Mouse (Mus musculus) CD4-positive, CD25-positive, alpha-beta regulatory T cell, adult 2 months (primary cell): ENCODE data around the gene Lrrc55.

ENCODE experiments used
- DNase-seq: peaks from one replicate; pipeline ENCODE4 v3.0.0-alpha.2; 2012; ENCODE audit warnings: low read depth, low spot score

Lrrc55 gene

GRCm38 (mm10) chr2:85172071-85172762 lies 24.8 kb downstream of the Lrrc55 start:
- no peak for DNase-seq

DNA sequence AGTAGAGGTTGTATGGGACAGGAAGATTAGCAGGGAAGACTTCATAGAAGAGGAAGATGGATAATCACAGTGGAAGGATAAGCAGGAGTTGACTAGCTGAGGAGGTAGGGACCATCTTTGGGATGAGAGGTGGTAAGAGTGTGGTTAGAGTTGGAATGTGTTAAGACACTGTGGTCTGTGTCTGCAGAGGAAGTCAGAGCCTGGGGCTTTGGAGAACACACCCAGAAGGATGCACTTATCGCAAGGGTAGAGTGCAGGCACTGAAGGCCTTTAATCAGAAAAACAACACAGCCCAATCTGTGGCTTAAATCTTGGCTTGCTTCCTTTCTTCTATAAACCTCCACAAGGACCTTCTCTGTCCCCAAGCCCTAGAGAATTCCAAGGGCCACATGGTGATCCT lies 28.7 kb downstream of the Lrrc55 start:
- DNase-seq: no peak

DNA sequence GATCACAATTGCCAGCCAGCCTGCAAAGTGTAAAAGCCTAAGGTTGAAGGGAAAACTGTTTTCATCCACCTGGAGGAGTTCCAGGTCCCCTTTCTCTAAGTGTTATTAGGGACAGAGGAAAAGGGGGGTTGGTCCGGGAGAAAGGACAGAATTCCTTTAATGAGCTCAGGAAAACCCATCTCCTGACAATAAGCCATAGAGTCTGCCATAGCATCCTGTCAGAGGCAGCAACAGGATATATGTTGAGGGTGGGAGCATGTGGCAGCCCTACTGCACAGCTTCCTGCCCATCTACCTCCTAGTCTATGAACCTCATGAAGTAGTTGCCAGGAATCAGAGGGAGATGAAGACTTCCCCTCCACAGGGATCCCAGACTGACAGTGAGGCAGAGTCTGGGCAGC lies 29.4 kb downstream of the Lrrc55 start:
- DNase-seq: no peak

DNA sequence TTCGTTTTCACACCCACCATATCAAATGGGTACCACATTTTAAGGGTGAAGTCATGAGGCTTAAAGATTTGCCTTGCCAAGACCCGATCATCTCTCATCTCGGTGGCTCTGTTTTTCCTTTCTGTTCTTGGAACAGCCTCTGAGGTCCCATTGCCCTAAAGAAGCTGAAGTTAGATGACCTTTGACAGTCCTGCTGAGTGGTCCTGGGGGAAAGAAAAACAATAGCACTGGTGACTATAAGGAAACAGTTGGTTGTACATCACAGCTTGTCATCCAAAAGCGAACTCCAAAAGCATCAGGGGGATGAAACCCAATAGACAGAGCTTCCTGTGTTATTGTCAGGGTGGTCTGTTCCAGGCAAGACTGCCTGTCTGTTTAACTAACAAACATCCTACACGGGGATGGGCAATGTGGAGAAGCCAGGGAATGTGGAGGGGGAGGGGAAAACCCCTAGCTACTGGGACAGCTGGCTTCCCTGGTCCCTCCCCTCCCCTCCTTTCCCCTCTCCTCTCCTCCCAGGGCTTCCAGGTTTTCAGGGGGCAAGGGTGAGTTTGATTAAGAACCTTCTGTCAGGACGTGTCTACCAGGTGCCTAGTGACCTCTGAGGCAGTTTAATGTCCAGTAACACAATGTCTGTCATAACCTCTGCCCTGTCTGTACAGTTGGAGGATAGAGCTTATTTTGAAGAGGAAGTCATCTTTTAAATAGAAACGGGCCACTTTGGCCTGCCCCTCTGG lies 33.5 kb downstream of the Lrrc55 start:
- no peak for DNase-seq

DNA sequence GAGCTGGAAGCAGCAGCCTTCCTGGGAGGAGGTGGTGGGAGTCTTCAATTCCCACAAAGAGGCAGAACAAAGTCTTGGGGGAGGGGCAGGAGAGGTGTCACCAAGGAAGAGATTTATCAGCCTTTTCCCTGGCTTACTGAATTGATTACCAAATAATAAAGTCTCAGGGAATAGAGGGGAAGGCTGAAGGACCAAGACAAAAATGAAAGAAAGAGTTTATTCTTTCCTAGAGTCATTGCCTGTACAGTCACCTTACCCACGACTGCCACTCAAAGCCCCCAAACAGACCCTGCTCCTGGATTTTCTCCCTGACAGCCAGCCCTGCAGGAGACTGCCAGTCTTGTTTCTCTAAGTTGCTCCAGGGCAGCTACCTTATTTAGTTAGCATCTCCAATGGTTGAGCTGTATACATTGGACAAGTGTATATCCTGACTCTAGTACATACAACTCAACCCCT lies 35.3 kb downstream of the Lrrc55 start:
- no peak for DNase-seq

GRCm38 (mm10) chr2:85160901-85161637 lies 35.9 kb downstream of the Lrrc55 start:
- no peak for DNase-seq

GRCm38 (mm10) chr2:85157382-85157781 lies 39.6 kb downstream of the Lrrc55 start:
- no peak for DNase-seq

DNA sequence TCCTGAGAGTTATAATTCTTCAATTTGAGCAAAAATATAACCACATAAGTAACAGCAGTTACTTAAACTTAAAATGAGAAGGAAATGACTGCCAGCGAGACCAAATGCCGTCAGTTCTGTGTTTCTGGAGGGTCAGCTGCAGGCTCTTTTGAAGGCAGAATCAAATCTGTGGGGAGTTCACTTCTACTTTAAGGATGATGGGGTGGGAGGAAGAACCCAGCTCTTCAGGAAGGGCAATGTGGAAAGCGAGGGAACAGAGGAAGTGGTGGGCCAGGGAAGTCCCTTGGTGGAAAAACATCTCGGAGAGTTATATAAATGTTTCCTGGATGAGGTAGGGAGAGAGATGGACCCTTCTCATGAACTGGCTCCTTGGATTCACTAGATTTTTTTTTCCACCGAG lies 40.9 kb downstream of the Lrrc55 start:
- no peak for DNase-seq

DNA sequence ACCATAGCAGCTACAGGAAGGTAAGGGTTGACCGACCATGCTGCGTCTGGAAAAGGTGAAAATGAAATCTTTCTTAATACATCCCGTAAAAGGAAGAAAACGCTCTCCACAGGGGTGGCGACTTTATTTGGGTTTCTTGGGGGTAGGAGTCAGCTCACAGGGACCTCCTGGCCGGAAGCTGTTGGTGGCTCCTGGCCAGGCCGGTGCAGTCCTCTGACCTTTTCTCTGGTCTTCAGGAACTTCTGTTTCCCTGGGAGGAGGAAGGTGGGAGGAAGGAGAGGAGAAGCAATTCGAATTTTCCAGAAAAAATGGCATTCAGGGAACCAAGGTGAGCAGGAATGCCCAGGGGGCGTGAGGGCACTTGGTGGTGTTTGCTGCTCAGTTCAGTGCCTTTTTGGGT lies 41.7 kb downstream of the Lrrc55 start:
- DNase-seq: no peak

GRCm38 (mm10) chr2:85151233-85151632 lies 45.8 kb downstream of the Lrrc55 start:
- DNase-seq: no peak

DNA sequence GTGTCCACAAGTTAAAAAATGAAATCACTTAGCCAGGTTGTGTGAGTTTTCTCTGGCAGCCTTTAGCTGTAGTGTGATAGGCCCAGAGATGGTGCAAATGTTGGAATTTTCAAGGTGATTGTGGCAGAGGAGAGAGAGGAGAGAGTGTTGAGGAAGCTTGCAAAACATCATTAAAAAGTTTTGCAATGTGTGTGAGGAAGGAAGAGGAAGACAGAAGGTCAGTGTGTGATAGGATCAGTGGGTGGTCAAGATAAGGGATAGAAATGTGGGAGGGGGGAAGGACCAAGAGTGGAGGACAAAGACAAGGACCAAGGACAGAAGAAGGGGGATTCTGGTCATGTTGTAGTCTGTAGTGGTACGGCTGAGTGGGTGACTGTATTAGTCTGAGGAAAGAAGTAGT lies 46.6 kb downstream of the Lrrc55 start:
- no peak for DNase-seq

- DNase-seq: no peak
Observed at GRCm38 (mm10) chr2:85147481-85147880, 49.5 kb downstream of the Lrrc55 start.

DNA sequence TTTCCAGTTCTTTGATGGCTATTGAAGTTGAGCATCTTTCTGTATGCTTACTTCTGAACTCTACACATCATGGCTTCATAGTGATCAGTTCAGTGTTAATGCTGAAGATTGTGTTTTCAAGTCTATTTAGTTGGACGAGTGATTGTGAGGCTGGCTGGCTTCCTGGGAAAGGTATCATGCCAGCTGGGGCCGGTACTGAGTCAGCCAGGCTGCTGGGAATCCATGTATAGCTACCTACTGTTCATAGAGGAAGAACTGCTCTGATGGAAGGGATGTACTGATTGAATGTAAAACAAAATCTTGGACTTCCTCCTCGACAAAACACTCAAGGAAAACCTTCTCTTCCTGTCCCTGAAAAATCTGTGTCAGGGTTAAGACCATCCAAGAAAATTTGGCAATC lies 51.7 kb downstream of the Lrrc55 start:
- no peak for DNase-seq

DNA sequence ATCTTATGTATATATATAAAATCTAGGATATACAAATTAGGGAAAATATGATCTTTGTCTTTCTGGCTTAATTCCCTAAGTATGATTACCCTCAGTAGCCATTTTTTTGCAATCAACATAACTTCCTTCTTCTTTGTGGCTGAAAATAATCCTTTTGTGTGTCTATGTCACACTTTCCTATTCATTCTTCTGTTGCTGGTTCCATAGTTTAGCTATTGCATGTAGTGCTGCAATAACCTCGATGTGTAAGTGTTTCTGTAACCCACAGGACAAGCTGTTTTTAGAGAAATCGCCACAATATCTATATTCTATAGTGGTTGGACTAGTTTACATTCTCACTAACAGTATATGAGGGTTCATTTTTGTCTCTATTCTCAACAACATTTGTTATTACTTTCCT lies 52.1 kb downstream of the Lrrc55 start:
- DNase-seq: no peak

GRCm38 (mm10) chr2:85140833-85141232 lies 56.2 kb downstream of the Lrrc55 start:
- no peak for DNase-seq

GRCm38 (mm10) chr2:85139846-85140245 lies 57.2 kb downstream of the Lrrc55 start:
- DNase-seq: no peak

DNA sequence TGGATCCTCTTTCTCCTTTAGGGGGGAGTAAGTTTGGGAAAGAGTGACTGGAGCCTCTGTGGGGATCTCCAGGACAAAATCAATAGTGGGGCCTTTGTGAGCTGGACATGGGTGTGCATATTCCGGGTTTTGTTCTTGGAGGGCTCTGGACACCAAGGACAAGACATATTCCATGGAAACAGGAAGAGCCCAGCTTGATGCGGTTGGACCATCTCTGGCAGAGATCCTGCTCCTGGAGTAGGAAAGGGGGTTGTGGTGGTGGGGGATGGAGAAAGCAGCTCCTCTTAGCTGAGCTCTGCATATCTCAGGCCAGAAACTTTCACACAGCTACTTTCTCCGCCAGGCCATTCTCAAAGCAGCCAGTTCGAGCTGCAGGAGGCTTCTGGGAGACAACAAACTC lies 57.6 kb downstream of the Lrrc55 start:
- DNase-seq: no peak

DNA sequence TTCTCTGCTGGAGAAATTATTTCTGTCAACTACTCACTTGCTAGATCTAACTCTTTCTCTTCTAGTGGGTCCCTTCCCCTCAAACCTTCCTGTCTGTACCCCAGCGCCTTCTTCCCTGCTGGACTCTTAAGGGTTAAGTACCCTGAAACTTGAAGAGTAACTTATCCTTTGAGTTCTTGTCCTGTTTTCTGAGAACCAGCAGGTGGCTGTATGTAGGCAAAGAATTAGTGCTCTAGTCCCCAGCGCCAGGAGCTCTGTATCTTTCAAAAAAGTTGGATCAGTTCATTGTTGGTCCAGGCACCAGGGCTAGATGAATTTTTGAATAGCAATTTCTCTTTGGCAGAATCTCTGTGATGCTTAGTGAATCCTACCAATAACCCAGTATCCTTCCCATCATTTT lies 58.9 kb downstream of the Lrrc55 start:
- no peak for DNase-seq

- DNase-seq: no peak
Observed at GRCm38 (mm10) chr2:85137601-85138140, 59.3 kb downstream of the Lrrc55 start.

GRCm38 (mm10) chr2:85136831-85137520 lies 60.0 kb downstream of the Lrrc55 start:
- DNase-seq: no peak

GRCm38 (mm10) chr2:85136089-85136488 lies 60.9 kb downstream of the Lrrc55 start, which contains the start of gene Aplnr:
Aplnr (plus strand) TSS chr2:85136225.
- no peak for DNase-seq

DNA sequence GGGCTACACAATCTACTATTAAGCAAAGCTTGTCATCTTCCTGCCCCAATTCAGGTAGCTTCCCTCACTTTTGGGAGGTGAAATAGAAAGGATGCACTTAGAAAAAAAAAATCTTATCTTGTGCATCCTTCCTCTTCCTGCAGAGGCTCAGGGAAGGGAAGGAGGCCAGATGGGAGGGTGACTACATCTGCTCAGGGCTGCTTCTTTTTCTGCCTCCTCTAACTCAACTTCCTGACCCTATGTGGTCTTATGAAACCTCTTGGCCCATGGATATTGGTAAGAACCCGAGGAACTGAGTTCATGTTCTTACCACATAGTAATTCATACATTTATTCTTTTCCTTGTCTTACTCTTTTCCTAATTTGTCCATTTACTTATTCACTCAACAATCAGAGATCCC lies 61.9 kb downstream of the Lrrc55 start:
- DNase-seq: no peak
